In genomic region chr4:46008142-46008793, GRCm38 (mm10) we compare ENCODE assay signal across 12 mouse cellular contexts. TPM values are rescaled to one million over a fixed set of nuclear protein-coding genes. Genes with fewer than 3 reads are reported as not detected.
A peak's percentile ranks its signal among the peaks of the same experiment; 100 is the strongest.
DNase-seq lines count a peak whose midpoint lies in the region; ATAC-seq and TF ChIP-seq lines count a peak whose summit lies in the region.
"Had no signal": no experiment of that assay in that cellular context is flagged by ENCODE, and none has a peak within 500 bp of the region (broad histone marks: within the 10 kb centered on the region; RNA-seq: fewer than 3 reads in every experiment).

No protein-coding gene starts in this region.

- no peak overlapping the region for H3K9ac ChIP-seq in liver, embryonic 14.5 days (replicated peaks)
- H3K9ac ChIP-seq in liver, embryonic 12.5 days, result no peak overlapping the region
- H3K9ac ChIP-seq in heart, embryonic 16.5 days (ENCODE audit: low read length), result 0 out of 2 replicates have a peak overlapping the region, but pooled peaks have one; percentile 5

- TF ChIP-seq CTCF in gastrocnemius, adult 2 months (IDR thresholded peaks at IDR 0.05), result peak; percentile 41
- TF ChIP-seq CTCF in liver, embryonic 14.5 days (IDR thresholded peaks at IDR 0.05; ENCODE audit: low read depth), result peak; percentile 52

- H3K27me3 ChIP-seq in liver, embryonic 14.5 days (ENCODE audit: control insufficient read depth, insufficient read depth, low read length), result no peaks in the 10 kb centered on the region
- no peaks in the 10 kb centered on the region for H3K27me3 ChIP-seq in liver, embryonic 12.5 days (replicated peaks)
- H3K27me3 ChIP-seq in heart, embryonic 16.5 days (ENCODE audit: control insufficient read depth, insufficient read depth, low read length), result no peaks in the 10 kb centered on the region

- no peak for ATAC-seq in liver, embryonic 14.5 days (ENCODE audit: insufficient read depth)
- no peak for ATAC-seq in liver, embryonic 12.5 days
- peak; percentile 52 for ATAC-seq in heart, embryonic 16.5 days (replicated peaks; ENCODE audit: extremely low read depth, insufficient read depth, low FRiP score)
- ATAC-seq in megakaryocyte progenitor cell, adult 5-6 weeks (replicated peaks; ENCODE audit: poor library complexity), result peak; percentile 70
- ATAC-seq: forebrain, embryonic 14.5 days; intestine, embryonic 16.5 days had no signal

- no peaks in the 10 kb centered on the region for H3K9me3 ChIP-seq in liver, embryonic 14.5 days (ENCODE audit: control insufficient read depth, low read length)
- no peaks in the 10 kb centered on the region for H3K9me3 ChIP-seq in liver, embryonic 12.5 days (replicated peaks)
- no peaks in the 10 kb centered on the region for H3K9me3 ChIP-seq in heart, embryonic 16.5 days (replicated peaks; ENCODE audit: control insufficient read depth, low read length)

- H3K36me3 ChIP-seq in liver, embryonic 14.5 days (replicated peaks; ENCODE audit: control insufficient read depth, insufficient read depth, low read depth), result no peaks in the 10 kb centered on the region
- no peaks in the 10 kb centered on the region for H3K36me3 ChIP-seq in liver, embryonic 12.5 days
- peaks cover 5% of the 10 kb centered on the region for H3K36me3 ChIP-seq in heart, embryonic 16.5 days (ENCODE audit: control insufficient read depth, insufficient read depth)

- TF ChIP-seq EP300 in liver, embryonic 14.5 days (IDR thresholded peaks at IDR 0.05; ENCODE audit: low read depth), result no peak

- H3K27ac ChIP-seq in gastrocnemius, adult 2 months, result peak overlapping the region; percentile 8; the same call in 1 of the 2 replicates
- no peak overlapping the region for H3K27ac ChIP-seq in liver, embryonic 14.5 days
- no peak overlapping the region for H3K27ac ChIP-seq in liver, embryonic 12.5 days
- H3K27ac ChIP-seq in heart, embryonic 16.5 days (ENCODE audit: low read length), result peak overlapping the region; percentile 38; the same call in 1 of the 2 replicates

- peaks cover 0 to 9% of the 10 kb centered on the region in 2 experiments; a peak in 2 of 4 replicates for H3K4me1 ChIP-seq in liver, embryonic 14.5 days (replicated peaks; ENCODE audit: control insufficient read depth in 2 of 2, insufficient read depth in 2 of 2, low read length in 1 of 2)
- 0 out of 2 replicates have a peak, but pooled peaks cover 8% of the 10 kb centered on the region for H3K4me1 ChIP-seq in liver, embryonic 12.5 days
- no peaks in the 10 kb centered on the region for H3K4me1 ChIP-seq in heart, embryonic 16.5 days (ENCODE audit: control insufficient read depth, insufficient read depth, low read length)

- DNase-seq in gastrocnemius, adult 2 months, result no peak
- DNase-seq in gastrocnemius, postnatal 14 days, result no peak
- DNase-seq in liver, embryonic 14.5 days (ENCODE audit: low read depth in 3 of 3, low spot score in 3 of 3), result no peak
- no peak for DNase-seq in layer of hippocampus, postnatal 10 days (ENCODE audit: low spot score in 2 of 2)
- no peak for DNase-seq in thymus, postnatal 4 days
- DNase-seq: adrenal gland, adult 2 months; cerebellum, adult 11-12 months had no signal

- intact Hi-C loops in gastrocnemius, adult 2 months (cut with DNase I), result loop anchor here (10.0 kb wide), 1 partner anchor 117 kb away; no protein-coding TSS in a partner anchor
- intact Hi-C loops in gastrocnemius, postnatal 14 days (cut with DNase I; ENCODE audit: low total_unique reads), result no loop called here

- H3K4me2 ChIP-seq in liver, embryonic 14.5 days (ENCODE audit: low read depth), result no peak overlapping the region
- no peak overlapping the region for H3K4me2 ChIP-seq in liver, embryonic 12.5 days
- H3K4me2 ChIP-seq in heart, embryonic 16.5 days (ENCODE audit: low read depth, low read length), result no peak overlapping the region

- H3K4me3 ChIP-seq in gastrocnemius, adult 2 months, result no peak overlapping the region
- H3K4me3 ChIP-seq in liver, embryonic 14.5 days (ENCODE audit: insufficient read depth in 1 of 2, low read depth in 2 of 2, low read length in 2 of 2), result no peak overlapping the region
- H3K4me3 ChIP-seq in liver, embryonic 12.5 days, result no peak overlapping the region
- no peak overlapping the region for H3K4me3 ChIP-seq in heart, embryonic 16.5 days (ENCODE audit: low read length)

- 39% methylated on average over 5 of the region's 5 CpGs for WGBS in liver, embryonic 14.5 days (ENCODE audit: insufficient replicate concordance)
- WGBS in liver, embryonic 12.5 days (ENCODE audit: insufficient replicate concordance), result 45% methylated on average over 5 of the region's 5 CpGs
- 74% methylated on average over 5 of the region's 5 CpGs for WGBS in heart, embryonic 16.5 days

RNA-seq across cellular contexts. Expression of gene Tmod1, which starts 30.5 kb away (rescaled TPM):
- 100 to 1,000 TPM; 173 to 208 TPM for total RNA-seq in gastrocnemius, adult 2 months (2021)
- 100 to 1,000 TPM; 228 TPM for total RNA-seq in gastrocnemius, postnatal 14 days (2021)
- polyA plus RNA-seq in liver, embryonic 14.5 days (2012; rRNA removed), result 20.8 and 32.2 TPM in 2 replicates
- 41.7 and 44.8 TPM in 2 replicates for polyA plus RNA-seq in liver, embryonic 14.5 days (2014; fragmentation: Nextera tagmentation; extraction: Ambion mirVana)
- 45.3 and 46.4 TPM in 2 replicates for polyA plus RNA-seq in liver, embryonic 12.5 days (2016; fragmentation: Nextera tagmentation; extraction: Ambion mirVana)
- polyA plus RNA-seq in heart, embryonic 16.5 days (2015; fragmentation: Nextera tagmentation; extraction: Ambion mirVana), result 202 and 217 TPM in 2 replicates
- 0.07 and 0.10 TPM in 2 replicates for total RNA-seq in megakaryocyte progenitor cell, adult 5-6 weeks (2015)
- 0.04 and 0.14 TPM in 2 replicates for total RNA-seq in megakaryocyte progenitor cell, adult 5-6 weeks (2017)
- 1 to 10 TPM; 7.7 to 8.3 TPM for total RNA-seq in layer of hippocampus, postnatal 10 days (2021)

RNA-seq across cellular contexts. Expression of gene Tdrd7, which starts 43.1 kb away (rescaled TPM):
- 1 to 10 TPM; 8.8 to 9.3 TPM for total RNA-seq in gastrocnemius, adult 2 months (2021)
- 1 to 10 TPM; 8.2 to 9.3 TPM for total RNA-seq in gastrocnemius, postnatal 14 days (2021)
- polyA plus RNA-seq in liver, embryonic 14.5 days (2012; rRNA removed), result 3.1 and 5.0 TPM in 2 replicates
- polyA plus RNA-seq in liver, embryonic 14.5 days (2014; fragmentation: Nextera tagmentation; extraction: Ambion mirVana), result 7.6 and 7.9 TPM in 2 replicates
- polyA plus RNA-seq in liver, embryonic 12.5 days (2016; fragmentation: Nextera tagmentation; extraction: Ambion mirVana), result 6.5 and 9.8 TPM in 2 replicates
- polyA plus RNA-seq in heart, embryonic 16.5 days (2015; fragmentation: Nextera tagmentation; extraction: Ambion mirVana), result 17.7 and 18.5 TPM in 2 replicates
- total RNA-seq in megakaryocyte progenitor cell, adult 5-6 weeks (2015), result 19.3 and 19.5 TPM in 2 replicates
- 5.7 and 6.3 TPM in 2 replicates for total RNA-seq in megakaryocyte progenitor cell, adult 5-6 weeks (2017)
- total RNA-seq in layer of hippocampus, postnatal 10 days (2021), result 10 to 100 TPM; 25.2 to 32.7 TPM

Comparison
In these comparisons a context has a peak if more than half of its experiments do, and no peak if none do; other contexts are left out.
1. H3K27ac ChIP-seq: peak in gastrocnemius, adult 2 months (single experiment) and heart, embryonic 16.5 days (single experiment); none in liver, embryonic 14.5 days (single experiment) and liver, embryonic 12.5 days (single experiment).
2. ATAC-seq: peak in heart, embryonic 16.5 days (single experiment) and megakaryocyte progenitor cell, adult 5-6 weeks (single experiment); none in liver, embryonic 14.5 days (single experiment) and liver, embryonic 12.5 days (single experiment).
3. RNA of gene Tmod1, which starts 30.5 kb away (total RNA-seq): 228 TPM in gastrocnemius, postnatal 14 days and 173 to 208 TPM in gastrocnemius, adult 2 months; 7.7 to 8.3 TPM in layer of hippocampus, postnatal 10 days and 0.04 to 0.14 TPM in megakaryocyte progenitor cell, adult 5-6 weeks; every median in the first group is over 10 times any median in the second.